Mouse (Mus musculus): ENCODE data around the gene Pym1. TPM values are rescaled to one million over a fixed set of nuclear protein-coding genes. Genes with fewer than 3 reads are reported as not detected.

Gene Pym1
- polyA plus RNA-seq, 1 experiment, result 10.9 TPM

DNA sequence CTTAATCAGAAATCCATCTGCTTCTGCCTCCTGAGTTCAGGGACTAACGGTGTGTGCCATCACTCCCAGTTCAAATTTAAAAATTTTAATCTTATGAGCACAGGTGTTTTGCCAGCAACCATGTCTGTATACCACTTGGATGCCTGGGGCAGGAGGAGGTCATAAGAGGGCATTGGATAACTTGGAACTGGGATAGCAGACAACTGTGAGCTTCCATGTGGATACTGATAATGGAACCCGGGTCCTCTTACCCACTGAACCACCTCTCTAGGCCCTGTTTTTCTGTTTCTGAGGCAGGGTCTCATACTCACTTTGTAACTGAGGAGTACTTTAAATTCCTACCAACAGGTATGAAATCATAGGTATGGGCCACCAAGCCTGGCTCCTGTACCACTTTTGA lies 30.8 kb downstream of the Pym1 start:
- no peak overlapping the region for H3K4me3 ChIP-seq (replicated peaks)
- H3K36me3 ChIP-seq (ENCODE audit: control insufficient read depth), result no peaks in the 10 kb centered on the region
- peaks cover 2% of the 10 kb centered on the region for H3K27me3 ChIP-seq (ENCODE audit: control insufficient read depth)
- H3K9me3 ChIP-seq (ENCODE audit: control insufficient read depth, low read length), result peaks cover 8% of the 10 kb centered on the region
- TF ChIP-seq TAL1 (IDR thresholded peaks at IDR 0.05; ENCODE audit: low read length) (no peak), GATA1 (IDR thresholded peaks at IDR 0.05; ENCODE audit: low read length) (no peak)
- H3K4me1 ChIP-seq (ENCODE audit: control insufficient read depth), result no peaks in the 10 kb centered on the region

DNA sequence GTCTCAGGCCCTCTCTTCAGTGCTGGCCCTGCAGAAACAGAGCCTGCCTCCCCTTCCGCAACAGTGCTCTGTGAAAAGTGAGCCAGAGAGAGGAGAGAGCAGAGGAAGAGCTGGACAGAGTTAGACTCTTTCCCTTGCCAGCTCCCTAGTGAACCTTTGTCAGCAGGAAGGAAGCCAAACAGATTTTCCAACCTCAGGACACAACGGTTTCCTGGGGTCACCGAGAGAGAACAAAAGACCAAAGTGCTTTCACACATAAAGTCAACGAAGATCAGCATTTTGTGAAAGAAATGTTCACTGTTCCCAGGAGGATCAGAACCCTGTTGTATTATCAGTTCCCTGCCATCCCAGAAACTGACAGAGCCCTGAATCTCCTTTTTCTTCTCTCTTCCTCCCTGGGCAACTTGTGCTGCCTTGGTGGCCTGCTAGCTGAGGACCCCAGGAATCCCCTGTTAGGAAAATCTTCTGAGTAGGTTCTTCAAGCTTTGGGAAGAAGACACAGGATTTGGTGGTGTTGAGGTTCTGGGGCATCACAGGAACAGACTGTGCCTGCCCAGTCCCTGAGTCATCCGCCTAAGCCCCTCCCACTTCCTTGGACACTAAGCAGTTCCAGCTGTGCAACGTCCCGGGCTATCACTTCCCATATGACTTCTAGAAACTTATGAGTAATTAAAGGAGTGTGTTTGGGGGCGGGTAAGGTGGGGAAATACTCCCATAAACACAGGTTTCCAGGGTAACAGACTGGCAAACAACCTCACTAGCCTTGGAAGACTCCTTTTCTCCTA lies 31.5 kb downstream of the Pym1 start:
- Histone ChIP-seq H3K27me3 (ENCODE audit: control insufficient read depth) (peaks cover 2% of the 10 kb centered on the region), H3K36me3 (ENCODE audit: control insufficient read depth) (no peaks in the 10 kb centered on the region), H3K4me3 (replicated peaks) (no peak overlapping the region), H3K4me1 (ENCODE audit: control insufficient read depth) (no peaks in the 10 kb centered on the region), H3K9me3 (ENCODE audit: control insufficient read depth, low read length) (peaks cover 16% of the 10 kb centered on the region)
- TF ChIP-seq GATA1 (IDR thresholded peaks at IDR 0.05; ENCODE audit: low read length), result no peak
- TF ChIP-seq TAL1 (IDR thresholded peaks at IDR 0.05; ENCODE audit: low read length), result no peak

DNA sequence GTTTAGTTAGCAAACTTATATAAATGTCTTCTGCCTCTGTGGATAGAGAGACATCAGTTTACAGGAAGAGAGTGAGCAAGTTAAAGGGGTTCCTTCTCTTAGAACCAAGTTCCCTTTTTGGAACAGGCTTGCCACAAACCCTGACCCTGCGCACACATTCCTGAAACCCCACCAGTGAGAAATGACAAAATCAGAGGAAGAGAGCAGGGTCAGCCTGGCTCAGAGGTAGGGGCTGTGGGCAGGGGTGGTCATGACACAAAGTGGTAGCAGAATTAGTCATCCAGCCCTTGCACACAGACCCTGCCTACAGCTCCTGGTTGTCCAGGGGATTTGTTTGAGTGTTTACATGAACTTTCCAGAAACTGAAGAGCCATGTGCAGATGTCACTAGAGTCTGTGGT lies 32.5 kb downstream of the Pym1 start:
- no peaks in the 10 kb centered on the region for H3K4me1 ChIP-seq (ENCODE audit: control insufficient read depth)
- no peak overlapping the region for H3K4me3 ChIP-seq (replicated peaks)
- TF ChIP-seq GATA1 (IDR thresholded peaks at IDR 0.05; ENCODE audit: low read length) (no peak), TAL1 (IDR thresholded peaks at IDR 0.05; ENCODE audit: low read length) (no peak)

DNA sequence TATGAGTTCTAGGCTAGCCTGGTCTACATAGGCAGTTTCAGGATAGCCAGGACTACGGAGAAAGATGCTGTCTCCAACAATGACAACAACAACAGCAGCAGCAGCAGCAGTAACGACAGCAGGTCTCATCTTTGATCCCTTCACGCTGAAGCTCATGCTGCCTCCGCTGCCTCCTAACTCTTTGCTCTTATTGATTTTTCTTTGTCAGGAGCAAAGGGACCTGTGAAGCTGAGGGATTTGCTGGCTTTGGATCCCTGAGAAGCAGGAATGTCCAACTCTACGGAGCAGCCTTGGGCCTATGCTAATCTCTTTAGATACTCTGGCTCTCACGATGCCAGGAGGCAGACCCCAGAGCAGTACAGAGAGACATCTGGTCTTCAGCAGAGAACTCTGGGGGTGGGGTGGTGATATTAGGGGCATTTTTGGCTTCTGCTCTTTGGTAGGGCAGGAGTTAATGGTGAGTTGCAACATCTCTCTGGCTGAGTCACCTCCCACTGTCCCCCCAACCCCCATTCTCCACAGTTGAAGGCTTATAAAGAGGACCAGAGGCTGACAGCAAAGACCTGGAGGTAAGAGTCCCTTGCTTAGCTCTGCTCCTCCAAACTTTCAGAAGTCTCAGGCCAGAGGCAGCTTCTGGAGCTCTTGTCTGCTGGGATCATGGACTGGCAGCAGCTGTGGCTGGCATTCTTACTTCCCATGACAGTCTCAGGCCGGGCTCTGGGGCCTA lies 42.9 kb downstream of the Pym1 start, which contains the start of gene Mmp19:
Gene Mmp19, plus strand, starts transcription at position 513 of the 727 bp plus-strand sequence.
- Histone ChIP-seq H3K4me1 (ENCODE audit: control insufficient read depth) (peaks cover 2% of the 10 kb centered on the region), H3K27me3 (ENCODE audit: control insufficient read depth) (0 out of 2 replicates have a peak, but pooled peaks cover 2% of the 10 kb centered on the region), H3K4me3 (replicated peaks) (peak within 1 kb of the TSS; percentile 40), H3K9me3 (ENCODE audit: control insufficient read depth, low read length) (no peaks in the 10 kb centered on the region), H3K36me3 (ENCODE audit: control insufficient read depth) (no peaks in the 10 kb centered on the region; the same call in 1 of the 2 replicates)
- no peak for TF ChIP-seq GATA1 (IDR thresholded peaks at IDR 0.05; ENCODE audit: low read length)
- TF ChIP-seq TAL1 (IDR thresholded peaks at IDR 0.05; ENCODE audit: low read length), result no peak

More for the DNA sequence above, 32.5 kb downstream of the Pym1 start:
- Histone ChIP-seq H3K9me3 (ENCODE audit: control insufficient read depth, low read length) (peaks cover 18% of the 10 kb centered on the region), H3K27me3 (ENCODE audit: control insufficient read depth) (peaks cover 2% of the 10 kb centered on the region), H3K36me3 (ENCODE audit: control insufficient read depth) (no peaks in the 10 kb centered on the region)

DNA sequence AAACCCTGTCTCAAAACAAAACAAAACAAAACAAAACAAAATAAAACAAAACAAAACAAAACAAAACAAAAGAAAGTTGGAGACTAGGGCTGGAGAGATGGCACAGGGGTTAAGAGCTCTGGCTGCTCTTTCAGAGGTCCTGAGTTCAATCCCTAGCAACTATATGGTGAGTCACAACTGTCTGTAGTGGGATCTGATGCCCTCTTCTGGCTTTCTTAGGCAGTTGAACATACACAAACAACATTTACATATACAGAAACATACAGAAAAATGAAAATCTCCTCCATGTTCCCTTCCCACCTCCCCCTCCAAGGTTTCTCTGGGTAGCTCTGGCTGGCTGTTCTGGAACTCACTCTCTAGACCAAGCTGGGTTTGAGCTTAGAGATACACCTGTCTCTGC lies 44.4 kb downstream of the Pym1 start:
- H3K27me3 ChIP-seq (ENCODE audit: control insufficient read depth), result 0 out of 2 replicates have a peak, but pooled peaks cover 2% of the 10 kb centered on the region
- no peak overlapping the region for H3K4me3 ChIP-seq (replicated peaks)
- no peak for TF ChIP-seq GATA1 (IDR thresholded peaks at IDR 0.05; ENCODE audit: low read length)
- TF ChIP-seq TAL1 (IDR thresholded peaks at IDR 0.05; ENCODE audit: low read length), result no peak
- no peaks in the 10 kb centered on the region; the same call in 1 of the 2 replicates for H3K36me3 ChIP-seq (ENCODE audit: control insufficient read depth)
- H3K4me1 ChIP-seq (ENCODE audit: control insufficient read depth), result peaks cover 2% of the 10 kb centered on the region
- no peaks in the 10 kb centered on the region for H3K9me3 ChIP-seq (ENCODE audit: control insufficient read depth, low read length)

DNA sequence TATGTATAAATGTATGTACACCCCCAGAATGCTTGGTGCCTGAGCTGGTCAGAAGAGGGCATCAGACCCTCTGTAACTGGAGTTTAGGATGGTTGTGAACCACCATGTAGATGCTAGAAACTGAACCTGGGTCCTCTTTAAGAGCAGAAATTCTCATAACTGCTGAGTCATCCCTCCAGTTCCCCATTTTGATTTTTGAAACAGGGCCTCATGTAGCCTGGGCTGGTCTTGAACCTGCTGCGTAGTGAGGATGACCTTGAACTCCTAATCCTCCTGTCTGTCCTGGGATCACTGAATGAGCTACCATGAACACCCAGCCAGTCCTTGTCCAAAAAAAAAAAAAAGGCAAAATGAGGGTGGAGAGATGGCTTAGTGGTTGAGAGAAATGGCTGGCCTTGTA lies 45.6 kb downstream of the Pym1 start:
- Histone ChIP-seq H3K9me3 (ENCODE audit: control insufficient read depth, low read length) (no peaks in the 10 kb centered on the region), H3K27me3 (ENCODE audit: control insufficient read depth) (0 out of 2 replicates have a peak, but pooled peaks cover 2% of the 10 kb centered on the region), H3K36me3 (ENCODE audit: control insufficient read depth) (no peaks in the 10 kb centered on the region; the same call in 1 of the 2 replicates), H3K4me1 (ENCODE audit: control insufficient read depth) (peaks cover 2% of the 10 kb centered on the region), H3K4me3 (replicated peaks) (no peak overlapping the region)
- no peak for TF ChIP-seq GATA1 (IDR thresholded peaks at IDR 0.05; ENCODE audit: low read length)
- TF ChIP-seq TAL1 (IDR thresholded peaks at IDR 0.05; ENCODE audit: low read length), result no peak

DNA sequence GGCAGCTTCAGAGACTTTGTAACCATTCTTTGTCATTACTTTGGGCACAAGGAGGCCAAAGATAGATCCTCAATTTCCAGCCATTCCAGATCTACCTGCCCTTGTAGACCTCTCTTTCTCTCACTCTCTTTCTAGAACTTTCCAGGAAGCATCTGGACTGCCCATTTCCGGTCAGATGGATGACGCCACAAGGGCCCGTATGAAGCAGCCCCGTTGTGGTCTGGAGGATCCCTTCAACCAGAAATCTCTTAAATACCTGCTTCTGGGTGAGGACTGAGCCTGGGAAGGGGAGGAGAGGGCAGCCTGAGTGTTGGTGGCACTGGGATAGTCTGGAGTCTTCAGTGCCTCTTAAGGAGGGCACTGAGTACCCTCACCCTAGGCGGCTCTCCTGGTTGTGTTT lies 46.7 kb downstream of the Pym1 start:
- Histone ChIP-seq H3K27me3 (ENCODE audit: control insufficient read depth) (0 out of 2 replicates have a peak, but pooled peaks cover 2% of the 10 kb centered on the region), H3K36me3 (ENCODE audit: control insufficient read depth) (peaks cover 3% of the 10 kb centered on the region; the same call in 1 of the 2 replicates), H3K4me3 (replicated peaks) (no peak overlapping the region), H3K9me3 (ENCODE audit: control insufficient read depth, low read length) (no peaks in the 10 kb centered on the region), H3K4me1 (ENCODE audit: control insufficient read depth) (peaks cover 2% of the 10 kb centered on the region)
- no peak for TF ChIP-seq TAL1 (IDR thresholded peaks at IDR 0.05; ENCODE audit: low read length)
- no peak for TF ChIP-seq GATA1 (IDR thresholded peaks at IDR 0.05; ENCODE audit: low read length)

DNA sequence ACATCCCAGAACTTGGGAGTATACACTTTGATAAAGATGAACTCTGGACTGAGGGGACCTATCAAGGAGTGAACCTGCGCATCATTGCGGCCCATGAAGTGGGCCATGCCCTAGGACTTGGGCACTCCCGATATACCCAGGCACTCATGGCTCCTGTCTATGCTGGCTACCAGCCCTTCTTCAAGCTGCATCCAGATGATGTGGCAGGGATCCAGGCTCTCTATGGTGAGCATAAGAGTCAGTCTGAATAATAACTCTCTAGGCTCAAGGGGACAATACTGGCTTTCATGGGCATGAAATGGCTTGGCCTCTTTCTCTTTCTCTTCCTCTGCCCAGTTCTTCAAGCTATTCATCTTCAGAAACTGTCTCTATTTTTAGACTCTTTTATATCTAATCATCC lies 47.9 kb downstream of the Pym1 start:
- Histone ChIP-seq H3K4me3 (replicated peaks) (no peak overlapping the region), H3K27me3 (ENCODE audit: control insufficient read depth) (0 out of 2 replicates have a peak, but pooled peaks cover 2% of the 10 kb centered on the region), H3K4me1 (ENCODE audit: control insufficient read depth) (peaks cover 2% of the 10 kb centered on the region), H3K9me3 (ENCODE audit: control insufficient read depth, low read length) (no peaks in the 10 kb centered on the region), H3K36me3 (ENCODE audit: control insufficient read depth) (peaks cover 3% of the 10 kb centered on the region; the same call in 1 of the 2 replicates)
- TF ChIP-seq GATA1 (IDR thresholded peaks at IDR 0.05; ENCODE audit: low read length) (no peak), TAL1 (IDR thresholded peaks at IDR 0.05; ENCODE audit: low read length) (no peak)

DNA sequence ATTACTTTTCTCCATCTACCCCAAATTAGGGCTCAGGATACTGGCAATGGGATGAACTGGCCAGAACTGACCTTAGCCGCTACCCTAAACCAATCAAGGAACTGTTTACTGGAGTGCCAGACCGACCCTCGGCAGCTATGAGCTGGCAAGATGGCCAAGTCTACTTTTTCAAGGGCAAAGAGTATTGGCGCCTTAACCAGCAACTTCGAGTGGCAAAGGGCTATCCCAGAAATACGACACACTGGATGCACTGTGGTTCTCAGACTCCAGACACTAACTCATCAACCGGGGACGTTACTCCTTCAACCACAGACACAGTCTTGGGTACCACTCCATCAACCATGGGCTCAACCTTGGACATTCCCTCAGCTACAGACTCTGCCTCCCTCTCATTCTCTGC lies 51.0 kb downstream of the Pym1 start:
- H3K4me1 ChIP-seq (ENCODE audit: control insufficient read depth), result peaks cover 4% of the 10 kb centered on the region
- TF ChIP-seq TAL1 (IDR thresholded peaks at IDR 0.05; ENCODE audit: low read length) (no peak), GATA1 (IDR thresholded peaks at IDR 0.05; ENCODE audit: low read length) (no peak)
- no peak overlapping the region for H3K4me3 ChIP-seq (replicated peaks)
- no peaks in the 10 kb centered on the region for H3K9me3 ChIP-seq (ENCODE audit: control insufficient read depth, low read length)
- H3K27me3 ChIP-seq (ENCODE audit: control insufficient read depth), result peaks cover 20% of the 10 kb centered on the region
- H3K36me3 ChIP-seq (ENCODE audit: control insufficient read depth), result peaks cover 5% of the 10 kb centered on the region; the same call in 1 of the 2 replicates
